Mouse (Mus musculus): Measurements from ENCODE around the gene Map3k15.

The Map3k15 gene

GRCm38 (mm10) chrX:160135719-160136118 lies 147.5 kb downstream of the Map3k15 start:
- no peak for DNase-seq (ENCODE audit: low read depth)

- DNase-seq (ENCODE audit: low read depth) = peak; percentile 61
Observed at GRCm38 (mm10) chrX:160136153-160136552, 147.9 kb downstream of the Map3k15 start.

- no peak for DNase-seq (ENCODE audit: low read depth)
Observed at GRCm38 (mm10) chrX:160137177-160137860, 149.1 kb downstream of the Map3k15 start.

- peak; percentile 92 for DNase-seq (ENCODE audit: low read depth)
Observed at GRCm38 (mm10) chrX:160137861-160138717, 149.9 kb downstream of the Map3k15 start, which contains the start of gene Pdha1. Pdha1 (minus strand) TSS chrX:160138413.

- DNase-seq (ENCODE audit: low read depth) = no peak
Observed at GRCm38 (mm10) chrX:160146806-160147205, 158.6 kb downstream of the Map3k15 start.

GRCm38 (mm10) chrX:160147406-160147805 lies 159.2 kb downstream of the Map3k15 start:
- DNase-seq (ENCODE audit: low read depth) = no peak

- no peak for DNase-seq (ENCODE audit: low read depth)
Observed at GRCm38 (mm10) chrX:160148859-160149258, 160.6 kb downstream of the Map3k15 start.

GRCm38 (mm10) chrX:160153147-160153815 lies 165.0 kb downstream of the Map3k15 start:
- peak; percentile 39 for DNase-seq (ENCODE audit: low read depth)

GRCm38 (mm10) chrX:160164259-160164658 lies 176.0 kb downstream of the Map3k15 start:
- DNase-seq (ENCODE audit: low read depth) = no peak

- no peak for DNase-seq (ENCODE audit: low read depth)
Observed at GRCm38 (mm10) chrX:160166246-160166985, 178.2 kb downstream of the Map3k15 start.

- DNase-seq (ENCODE audit: low read depth) = peak; percentile 54
Observed at GRCm38 (mm10) chrX:160170150-160170549, 181.9 kb downstream of the Map3k15 start.
